In genomic region chr7:4866631-4867180, GRCm38 (mm10) we compare ENCODE assay signal across 8 mouse cellular contexts. TPM values are rescaled to one million over a fixed set of nuclear protein-coding genes. Genes with fewer than 3 reads are reported as not detected.
A peak's percentile ranks its signal among the peaks of the same experiment; 100 is the strongest.
DNase-seq lines count a peak whose midpoint lies in the region; ATAC-seq and TF ChIP-seq lines count a peak whose summit lies in the region.

No protein-coding gene starts in this region.

- TF ChIP-seq EP300 in liver, embryonic 14.5 days (IDR thresholded peaks at IDR 0.05; ENCODE audit: low read depth) = no peak
- no peak for TF ChIP-seq EP300 in stomach, postnatal 0 days (optimal IDR thresholded peaks at IDR 0.05)

- peak overlapping the region; percentile 86 for H3K27ac ChIP-seq in thymus, adult 2 months (ENCODE audit: control insufficient read depth, insufficient read depth, low read length)
- H3K27ac ChIP-seq in liver, embryonic 14.5 days = peak overlapping the region; percentile 0
- peak overlapping the region; percentile 91 for H3K27ac ChIP-seq in stomach, postnatal 0 days (replicated peaks)

- H3K9ac ChIP-seq in liver, embryonic 14.5 days (replicated peaks) = peak overlapping the region; percentile 73
- peak overlapping the region; percentile 72 for H3K9ac ChIP-seq in stomach, postnatal 0 days (ENCODE audit: low read length)

- H3K27me3 ChIP-seq in thymus, adult 2 months (ENCODE audit: control insufficient read depth, insufficient read depth, low read length) = no peaks in the 10 kb centered on the region
- no peaks in the 10 kb centered on the region for H3K27me3 ChIP-seq in liver, embryonic 14.5 days (ENCODE audit: control insufficient read depth, insufficient read depth, low read length)
- no peaks in the 10 kb centered on the region for H3K27me3 ChIP-seq in stomach, postnatal 0 days (ENCODE audit: control insufficient read depth, insufficient read depth, low read length)

- 21% methylated on average over 10 of the region's 10 CpGs for WGBS in thymus, adult 2 months
- WGBS in liver, embryonic 14.5 days (ENCODE audit: insufficient replicate concordance) = 35% methylated on average over 10 of the region's 10 CpGs
- WGBS in stomach, postnatal 0 days = 14% methylated on average over 10 of the region's 10 CpGs

- H3K4me2 ChIP-seq in liver, embryonic 14.5 days (ENCODE audit: low read depth) = peak overlapping the region; percentile 84
- peak overlapping the region; percentile 65 for H3K4me2 ChIP-seq in stomach, postnatal 0 days (replicated peaks; ENCODE audit: low read depth)

- no peak for TF ChIP-seq POLR2A in thymus, adult 2 months (IDR thresholded peaks at IDR 0.05; ENCODE audit: control insufficient read depth, extremely low read depth, insufficient read depth, low read length, poor library complexity)

- no peaks in the 10 kb centered on the region for H3K9me3 ChIP-seq in liver, embryonic 14.5 days (ENCODE audit: control insufficient read depth, low read length)
- H3K9me3 ChIP-seq in stomach, postnatal 0 days (ENCODE audit: control insufficient read depth, low read length) = no peaks in the 10 kb centered on the region

- H3K36me3 ChIP-seq in thymus, adult 2 months (ENCODE audit: control insufficient read depth, insufficient read depth, low read length) = no peaks in the 10 kb centered on the region
- no peaks in the 10 kb centered on the region for H3K36me3 ChIP-seq in liver, embryonic 14.5 days (replicated peaks; ENCODE audit: control insufficient read depth, insufficient read depth, low read depth)
- H3K36me3 ChIP-seq in stomach, postnatal 0 days (ENCODE audit: control insufficient read depth, insufficient read depth, low read length) = no peaks in the 10 kb centered on the region

- no peak for TF ChIP-seq CTCF in thymus, adult 2 months (IDR thresholded peaks at IDR 0.05; ENCODE audit: borderline replicate concordance, control insufficient read depth, extremely low read depth, insufficient read depth, low read length, poor library complexity)
- no peak for TF ChIP-seq CTCF in liver, embryonic 14.5 days (IDR thresholded peaks at IDR 0.05; ENCODE audit: low read depth)
- no peak for TF ChIP-seq CTCF in stomach, postnatal 0 days (IDR thresholded peaks at IDR 0.05; ENCODE audit: low read depth)

- peak; percentile 37 for DNase-seq in cerebellum, adult 9-10 months
- no peak for DNase-seq in cerebellum, postnatal 36 days
- DNase-seq in thymus, adult 2 months = no peak
- no peak for DNase-seq in thymus, postnatal 10 days (ENCODE audit: low spot score in 2 of 2)
- no peak for DNase-seq in liver, embryonic 14.5 days (ENCODE audit: low read depth in 3 of 3, low spot score in 3 of 3)
- no peak for DNase-seq in stomach, postnatal 0 days (ENCODE audit: low spot score)
- no peak for DNase-seq in thymus, postnatal 4 days
- no peak for DNase-seq in ovary, postnatal 36 days (ENCODE audit: low spot score)

- no peak for ATAC-seq in liver, embryonic 14.5 days (ENCODE audit: insufficient read depth)
- ATAC-seq in stomach, postnatal 0 days (ENCODE audit: low FRiP score, low TSS enrichment) = 0 out of 2 replicates have a peak, but pooled peaks have one; percentile 1

- peaks cover 12% of the 10 kb centered on the region for H3K4me1 ChIP-seq in thymus, adult 2 months (replicated peaks; ENCODE audit: control insufficient read depth, insufficient read depth, low read length)
- H3K4me1 ChIP-seq in liver, embryonic 14.5 days (replicated peaks; ENCODE audit: control insufficient read depth in 2 of 2, insufficient read depth in 2 of 2, low read length in 1 of 2) = peaks cover 4 to 11% of the 10 kb centered on the region in 2 experiments; a peak in 3 of 4 replicates
- H3K4me1 ChIP-seq in stomach, postnatal 0 days (replicated peaks; ENCODE audit: control insufficient read depth, insufficient read depth) = 0 out of 2 replicates have a peak, but pooled peaks cover 5% of the 10 kb centered on the region

- peak overlapping the region; percentile 90 for H3K4me3 ChIP-seq in thymus, adult 2 months (ENCODE audit: control insufficient read depth, insufficient read depth, low read length)
- H3K4me3 ChIP-seq in liver, embryonic 14.5 days (ENCODE audit: insufficient read depth in 1 of 2, low read depth in 2 of 2, low read length in 2 of 2) = peak overlapping the region; percentile 63 to 96
- H3K4me3 ChIP-seq in stomach, postnatal 0 days (ENCODE audit: low read depth, low read length) = peak overlapping the region; percentile 59

RNA-seq across cellular contexts. Expression of gene Isoc2b, which starts 3.4 kb away (rescaled TPM):
- polyA plus RNA-seq in thymus, adult 2 months (2012; rRNA removed) = 21.8 and 23.6 TPM in 2 replicates
- polyA plus RNA-seq in liver, embryonic 14.5 days (2012; rRNA removed) = 1.6 and 2.4 TPM in 2 replicates
- polyA plus RNA-seq in liver, embryonic 14.5 days (2014; fragmentation: Nextera tagmentation; extraction: Ambion mirVana) = 2.8 and 3.8 TPM in 2 replicates
- 17.5 and 21.7 TPM in 2 replicates for polyA plus RNA-seq in stomach, postnatal 0 days (2015; fragmentation: Nextera tagmentation; extraction: Ambion mirVana)

RNA-seq across cellular contexts. Expression of gene Isoc2a, which starts 10.2 kb away (rescaled TPM):
- 20.3 and 20.5 TPM in 2 replicates for polyA plus RNA-seq in thymus, adult 2 months (2012; rRNA removed)
- 6.6 and 6.7 TPM in 2 replicates for polyA plus RNA-seq in liver, embryonic 14.5 days (2012; rRNA removed)
- 0.56 and 0.86 TPM in 2 replicates for polyA plus RNA-seq in liver, embryonic 14.5 days (2014; fragmentation: Nextera tagmentation; extraction: Ambion mirVana)
- 0.56 and 0.67 TPM in 2 replicates for polyA plus RNA-seq in stomach, postnatal 0 days (2015; fragmentation: Nextera tagmentation; extraction: Ambion mirVana)

RNA-seq across cellular contexts. Expression of gene Shisa7, which starts 22.2 kb away (rescaled TPM):
- polyA plus RNA-seq in thymus, adult 2 months (2012; rRNA removed) = 0.48 and 0.74 TPM in 2 replicates
- polyA plus RNA-seq in liver, embryonic 14.5 days (2012; rRNA removed) = 0.01 and 0.14 TPM in 2 replicates
- not detected in 2 replicates for polyA plus RNA-seq in liver, embryonic 14.5 days (2014; fragmentation: Nextera tagmentation; extraction: Ambion mirVana)
- 0.15 and 0.16 TPM in 2 replicates for polyA plus RNA-seq in stomach, postnatal 0 days (2015; fragmentation: Nextera tagmentation; extraction: Ambion mirVana)

RNA-seq across cellular contexts. Expression of gene Gm36210, which starts 39.6 kb away (rescaled TPM):
- 0.15 and 0.17 TPM in 2 replicates for polyA plus RNA-seq in thymus, adult 2 months (2012; rRNA removed)
- polyA plus RNA-seq in liver, embryonic 14.5 days (2012; rRNA removed) = 0.02 TPM in 1 of 2 replicates, not detected in the other
- polyA plus RNA-seq in liver, embryonic 14.5 days (2014; fragmentation: Nextera tagmentation; extraction: Ambion mirVana) = not detected in 2 replicates
- polyA plus RNA-seq in stomach, postnatal 0 days (2015; fragmentation: Nextera tagmentation; extraction: Ambion mirVana) = not detected in 2 replicates

RNA-seq across cellular contexts. Expression of gene Zfp628, which starts 48.3 kb away (rescaled TPM):
- 40.2 and 51.2 TPM in 2 replicates for polyA plus RNA-seq in thymus, adult 2 months (2012; rRNA removed)
- polyA plus RNA-seq in liver, embryonic 14.5 days (2012; rRNA removed) = 2.9 and 3.7 TPM in 2 replicates
- 1.5 and 1.6 TPM in 2 replicates for polyA plus RNA-seq in liver, embryonic 14.5 days (2014; fragmentation: Nextera tagmentation; extraction: Ambion mirVana)
- polyA plus RNA-seq in stomach, postnatal 0 days (2015; fragmentation: Nextera tagmentation; extraction: Ambion mirVana) = 1.8 and 1.9 TPM in 2 replicates

Comparison
In these comparisons a context has a peak if more than half of its experiments do, and no peak if none do; other contexts are left out.
1. H3K27ac ChIP-seq: peak in every context shown above with its lines; median percentile 91 in stomach, postnatal 0 days; 86 in thymus, adult 2 months; 0 in liver, embryonic 14.5 days.